Mouse (Mus musculus): ENCODE data around the gene Eme1.

DNA sequence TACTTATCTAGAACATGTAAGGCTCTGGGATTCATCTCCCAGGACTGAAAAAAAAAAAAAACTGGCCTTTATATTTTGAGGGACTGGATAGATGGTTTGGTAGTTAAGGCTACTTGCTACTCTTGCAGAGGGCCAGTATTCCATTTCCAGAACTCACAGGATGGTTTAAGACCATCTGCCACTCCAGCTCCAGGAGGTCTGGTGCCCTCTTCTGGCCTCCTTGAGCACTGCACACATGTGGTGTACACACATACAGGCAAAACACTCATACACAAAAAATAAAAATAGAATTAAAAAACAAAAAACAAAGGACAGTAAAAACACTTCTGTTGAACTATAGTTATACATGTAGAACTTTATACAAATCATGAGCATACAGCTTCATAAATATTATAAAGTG, 26.9 kb upstream of the Eme1 start:
- no peak; the same call in 1 of the 2 replicates for TF ChIP-seq CTCF (IDR thresholded peaks at IDR 0.05; ENCODE audit: low read depth, low read length)
- TF ChIP-seq POLR2A (IDR thresholded peaks at IDR 0.05; ENCODE audit: borderline replicate concordance, low read depth, low read length) = no peak
